Mouse (Mus musculus): ENCODE data around the gene Syngr1. TPM values are rescaled to one million over a fixed set of nuclear protein-coding genes. Genes with fewer than 3 reads are reported as not detected.
"Not testable (repeated sequence)": the region's sequence is repeated elsewhere in the genome, so short reads cannot be mapped to it uniquely, and the experiment has no call there.

Syngr1 gene
- polyA plus RNA-seq, 1 experiment from 2014 or later: 18.7 TPM

DNA sequence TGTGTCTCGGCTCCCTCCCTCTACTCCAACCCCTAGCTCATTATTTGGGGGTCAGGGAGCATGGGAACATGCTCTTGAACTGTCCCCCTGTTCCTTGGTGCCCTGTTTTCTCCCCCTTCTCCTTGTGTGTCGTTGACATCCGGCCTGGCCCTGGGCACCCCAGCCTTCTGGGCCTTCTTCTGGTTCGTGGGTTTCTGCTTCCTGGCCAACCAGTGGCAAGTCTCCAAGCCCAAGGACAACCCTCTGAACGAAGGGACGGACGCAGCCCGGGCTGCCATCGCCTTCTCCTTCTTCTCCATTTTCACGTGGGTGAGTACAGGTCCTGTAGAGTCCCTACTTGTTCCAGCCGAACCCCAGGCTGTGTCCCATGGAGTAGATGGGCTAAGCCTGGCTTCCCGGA is 20.3 kb downstream of the Syngr1 start:
- H3K4me1 ChIP-seq (replicated peaks): 0 out of 2 replicates have a peak, but pooled peaks cover 3% of the 10 kb centered on the region
- no peak overlapping the region for H3K9ac ChIP-seq
- no peak for ATAC-seq
- no peaks in the 10 kb centered on the region for H3K36me3 ChIP-seq
- no peaks in the 10 kb centered on the region for H3K9me3 ChIP-seq
- H3K4me2 ChIP-seq (replicated peaks): no peak overlapping the region
- no peaks in the 10 kb centered on the region for H3K27me3 ChIP-seq (replicated peaks)
- WGBS: 85% methylated on average over 12 of the region's 12 CpGs
- H3K4me3 ChIP-seq (replicated peaks): no peak overlapping the region
- H3K27ac ChIP-seq: no peak overlapping the region

DNA sequence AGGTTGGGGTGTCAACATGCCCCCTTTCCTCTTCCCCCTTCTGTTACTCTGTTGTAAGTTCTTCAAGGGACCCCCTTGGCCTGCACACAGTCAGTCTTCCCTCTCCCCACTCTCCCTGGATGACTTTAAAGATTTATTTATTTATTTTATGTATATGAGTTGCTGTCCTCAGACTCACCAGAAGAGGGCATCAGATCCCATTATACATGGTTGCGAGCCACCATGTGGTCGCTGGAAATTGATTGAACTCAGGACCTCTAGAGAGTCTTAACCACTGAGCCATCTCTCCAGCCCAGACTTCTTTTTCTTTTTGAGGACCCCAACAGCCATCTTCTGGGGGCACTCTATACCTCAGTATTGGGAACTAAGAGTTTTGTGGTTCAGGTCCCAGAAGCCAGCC is 21.4 kb downstream of the Syngr1 start:
- Histone ChIP-seq H3K4me3 (replicated peaks) (no peak overlapping the region), H3K9me3 (no peaks in the 10 kb centered on the region), H3K27ac (no peak overlapping the region), H3K27me3 (replicated peaks) (no peaks in the 10 kb centered on the region), H3K4me2 (replicated peaks) (no peak overlapping the region), H3K9ac (no peak overlapping the region), H3K36me3 (no peaks in the 10 kb centered on the region), H3K4me1 (replicated peaks) (0 out of 2 replicates have a peak, but pooled peaks cover 3% of the 10 kb centered on the region)
- WGBS: 52% methylated on average over 2 of the region's 2 CpGs
- ATAC-seq: no peak

GRCm38 (mm10) chr15:80114414-80114813 is 23.3 kb downstream of the Syngr1 start:
- Histone ChIP-seq H3K27ac (no peak overlapping the region), H3K4me3 (replicated peaks) (no peak overlapping the region), H3K9me3 (no peaks in the 10 kb centered on the region), H3K4me1 (replicated peaks) (0 out of 2 replicates have a peak, but pooled peaks cover 3% of the 10 kb centered on the region), H3K36me3 (no peaks in the 10 kb centered on the region), H3K27me3 (replicated peaks) (no peaks in the 10 kb centered on the region), H3K4me2 (replicated peaks) (no peak overlapping the region), H3K9ac (no peak overlapping the region)
- WGBS: 85% methylated on average over 7 of the region's 7 CpGs
- no peak for ATAC-seq

GRCm38 (mm10) chr15:80115256-80115655 is 24.1 kb downstream of the Syngr1 start:
- Histone ChIP-seq H3K27me3 (replicated peaks) (no peaks in the 10 kb centered on the region), H3K4me1 (replicated peaks) (0 out of 2 replicates have a peak, but pooled peaks cover 3% of the 10 kb centered on the region), H3K36me3 (no peaks in the 10 kb centered on the region), H3K27ac (no peak overlapping the region), H3K9ac (no peak overlapping the region), H3K9me3 (no peaks in the 10 kb centered on the region), H3K4me3 (replicated peaks) (no peak overlapping the region), H3K4me2 (replicated peaks) (0 out of 2 replicates have a peak overlapping the region, but pooled peaks have one; percentile 11)
- 58% methylated on average over 5 of the region's 5 CpGs for WGBS
- no peak for ATAC-seq

GRCm38 (mm10) chr15:80115866-80116794 is 25.0 kb downstream of the Syngr1 start:
- no peaks in the 10 kb centered on the region for H3K27me3 ChIP-seq (replicated peaks)
- H3K4me1 ChIP-seq (replicated peaks): 0 out of 2 replicates have a peak, but pooled peaks cover 3% of the 10 kb centered on the region
- 0 out of 2 replicates have a peak overlapping the region, but pooled peaks have one; percentile 11 for H3K4me2 ChIP-seq (replicated peaks)
- peak; percentile 42; the same call in 1 of the 2 replicates for ATAC-seq
- H3K9me3 ChIP-seq: no peaks in the 10 kb centered on the region
- H3K27ac ChIP-seq: no peak overlapping the region
- no peak overlapping the region for H3K9ac ChIP-seq
- WGBS: 73% methylated on average over 13 of the region's 13 CpGs
- no peaks in the 10 kb centered on the region for H3K36me3 ChIP-seq
- H3K4me3 ChIP-seq (replicated peaks): no peak overlapping the region

DNA sequence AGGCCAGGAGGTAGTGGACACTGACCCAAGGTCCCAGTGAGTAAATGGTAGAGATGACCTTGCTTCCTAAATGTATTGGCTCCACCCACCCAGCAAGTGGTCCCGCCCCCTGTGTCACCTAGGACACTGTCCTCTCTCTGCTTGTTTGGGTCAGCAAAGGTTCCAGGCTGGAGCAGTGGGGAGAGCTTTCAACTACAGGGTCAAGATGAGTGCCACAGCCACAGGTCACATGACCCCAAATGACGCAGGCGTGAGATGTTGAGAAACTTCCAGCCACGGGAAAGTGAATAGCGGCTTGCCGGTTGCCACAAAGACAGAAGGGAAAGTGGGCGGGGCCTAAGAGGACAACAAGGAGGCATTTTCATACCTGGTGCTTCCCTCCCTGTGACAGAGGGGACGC is 26.0 kb downstream of the Syngr1 start:
- Histone ChIP-seq H3K27ac (no peak overlapping the region), H3K27me3 (replicated peaks) (no peaks in the 10 kb centered on the region), H3K4me3 (replicated peaks) (no peak overlapping the region), H3K4me1 (replicated peaks) (0 out of 2 replicates have a peak, but pooled peaks cover 3% of the 10 kb centered on the region), H3K36me3 (no peaks in the 10 kb centered on the region), H3K9ac (no peak overlapping the region), H3K9me3 (no peaks in the 10 kb centered on the region), H3K4me2 (replicated peaks) (no peak overlapping the region)
- no peak for ATAC-seq
- 65% methylated on average over 8 of the region's 8 CpGs for WGBS

- H3K4me2 ChIP-seq (replicated peaks): no peak overlapping the region
- WGBS: 88% methylated on average over 6 of the region's 6 CpGs
- no peaks in the 10 kb centered on the region for H3K9me3 ChIP-seq
- no peak overlapping the region for H3K4me3 ChIP-seq (replicated peaks)
- 0 out of 2 replicates have a peak, but pooled peaks cover 3% of the 10 kb centered on the region for H3K4me1 ChIP-seq (replicated peaks)
- H3K27ac ChIP-seq: no peak overlapping the region
- H3K36me3 ChIP-seq: no peaks in the 10 kb centered on the region
- H3K9ac ChIP-seq: no peak overlapping the region
- H3K27me3 ChIP-seq (replicated peaks): no peaks in the 10 kb centered on the region
- no peak for ATAC-seq
Measured at GRCm38 (mm10) chr15:80119076-80119475, 27.9 kb downstream of the Syngr1 start.

DNA sequence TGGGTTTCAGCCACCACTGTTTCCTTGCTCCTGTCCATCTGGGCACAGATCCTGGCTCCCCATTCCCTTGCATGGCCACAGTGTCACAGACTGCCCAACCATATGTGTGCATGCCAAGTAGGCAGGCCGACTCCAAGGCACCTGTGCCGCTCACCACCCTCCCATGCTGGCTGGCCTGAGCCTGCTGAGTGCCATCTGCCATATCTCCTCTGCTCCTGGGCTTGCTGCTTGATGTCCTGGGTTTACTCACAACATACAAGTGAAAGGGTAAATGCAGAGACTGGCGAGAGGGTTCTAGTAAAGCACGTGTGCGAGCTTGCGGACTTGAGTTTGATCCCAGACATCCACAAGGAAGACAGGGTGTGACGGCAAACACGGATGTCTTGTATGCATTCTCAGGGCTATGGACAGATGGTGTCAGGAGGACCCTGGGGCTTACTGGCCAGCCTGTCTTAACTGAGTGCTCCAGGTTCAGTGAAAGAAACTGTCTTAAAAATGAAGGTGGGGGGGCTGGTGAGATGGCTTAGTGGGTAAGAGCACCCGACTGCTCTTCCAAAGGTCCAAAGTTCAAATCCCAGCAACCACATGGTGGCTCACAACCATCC is 30.7 kb downstream of the Syngr1 start:
- ATAC-seq: no peak
- no peaks in the 10 kb centered on the region for H3K36me3 ChIP-seq
- H3K4me3 ChIP-seq (replicated peaks): no peak overlapping the region
- no peak overlapping the region for H3K4me2 ChIP-seq (replicated peaks)
- no peaks in the 10 kb centered on the region for H3K9me3 ChIP-seq
- no peaks in the 10 kb centered on the region for H3K27me3 ChIP-seq (replicated peaks)
- H3K4me1 ChIP-seq (replicated peaks): no peaks in the 10 kb centered on the region
- no peak overlapping the region for H3K9ac ChIP-seq
- WGBS: 87% methylated on average over 9 of the region's 9 CpGs
- H3K27ac ChIP-seq: no peak overlapping the region

DNA sequence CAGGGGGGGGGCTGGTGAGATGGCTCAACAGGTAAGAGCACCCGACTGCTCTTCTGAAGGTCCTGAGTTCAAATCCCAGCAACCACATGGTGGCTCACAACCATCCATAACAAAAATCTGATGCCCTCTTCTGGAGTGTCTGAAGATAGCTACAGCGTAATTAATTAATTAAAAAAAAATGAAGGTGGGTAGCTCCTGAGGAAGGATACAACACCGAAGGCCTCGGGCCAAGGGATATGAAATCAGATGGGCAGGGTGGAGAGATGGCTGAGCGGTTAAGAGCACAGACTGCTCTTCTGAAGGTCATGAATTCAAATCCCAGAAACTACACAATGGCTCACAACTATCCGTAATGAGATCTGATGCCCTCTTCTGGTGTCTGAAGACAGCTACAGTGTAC is 31.3 kb downstream of the Syngr1 start:
- H3K9me3 ChIP-seq; ATAC-seq; H3K4me2 ChIP-seq (replicated peaks); H3K27ac ChIP-seq; H3K36me3 ChIP-seq; H3K9ac ChIP-seq; H3K4me3 ChIP-seq (replicated peaks); H3K27me3 ChIP-seq (replicated peaks); H3K4me1 ChIP-seq (replicated peaks): not testable (repeated sequence)
- WGBS: 92% methylated on average over 6 of the region's 6 CpGs

GRCm38 (mm10) chr15:80124651-80125050 is 33.5 kb downstream of the Syngr1 start:
- H3K9ac ChIP-seq: no peak overlapping the region
- no peak overlapping the region for H3K4me2 ChIP-seq (replicated peaks)
- no peak overlapping the region for H3K4me3 ChIP-seq (replicated peaks)
- 77% methylated on average over 4 of the region's 4 CpGs for WGBS
- ATAC-seq: no peak
- H3K27ac ChIP-seq: no peak overlapping the region
- no peaks in the 10 kb centered on the region for H3K36me3 ChIP-seq
- H3K9me3 ChIP-seq: no peaks in the 10 kb centered on the region
- H3K4me1 ChIP-seq (replicated peaks): no peaks in the 10 kb centered on the region
- H3K27me3 ChIP-seq (replicated peaks): no peaks in the 10 kb centered on the region

DNA sequence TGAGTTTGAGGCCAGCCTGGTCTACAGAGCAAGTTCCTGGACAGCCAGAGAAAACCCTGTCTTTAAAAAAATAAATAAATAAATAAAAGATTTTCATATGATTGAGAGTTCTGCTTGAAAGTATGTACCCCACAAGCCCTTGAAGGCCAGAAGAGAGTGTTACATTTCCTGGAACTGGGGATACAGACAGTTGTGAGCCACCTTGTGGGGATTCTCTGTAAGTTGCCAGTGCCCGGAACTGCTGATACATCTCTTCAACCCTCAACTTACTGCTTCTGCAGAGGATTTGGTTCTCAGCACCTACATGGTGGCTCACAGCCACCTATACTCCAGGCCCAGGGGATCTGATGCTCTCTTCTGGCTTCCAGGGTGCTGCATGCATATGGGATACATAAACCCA is 36.1 kb downstream of the Syngr1 start:
- ATAC-seq: no peak
- Histone ChIP-seq H3K4me2 (replicated peaks) (no peak overlapping the region), H3K27me3 (replicated peaks) (no peaks in the 10 kb centered on the region), H3K9me3 (no peaks in the 10 kb centered on the region), H3K36me3 (no peaks in the 10 kb centered on the region), H3K4me3 (replicated peaks) (no peak overlapping the region), H3K9ac (no peak overlapping the region), H3K4me1 (replicated peaks) (no peaks in the 10 kb centered on the region), H3K27ac (no peak overlapping the region)
- 52% methylated on average over 1 of the region's 1 CpGs for WGBS

DNA sequence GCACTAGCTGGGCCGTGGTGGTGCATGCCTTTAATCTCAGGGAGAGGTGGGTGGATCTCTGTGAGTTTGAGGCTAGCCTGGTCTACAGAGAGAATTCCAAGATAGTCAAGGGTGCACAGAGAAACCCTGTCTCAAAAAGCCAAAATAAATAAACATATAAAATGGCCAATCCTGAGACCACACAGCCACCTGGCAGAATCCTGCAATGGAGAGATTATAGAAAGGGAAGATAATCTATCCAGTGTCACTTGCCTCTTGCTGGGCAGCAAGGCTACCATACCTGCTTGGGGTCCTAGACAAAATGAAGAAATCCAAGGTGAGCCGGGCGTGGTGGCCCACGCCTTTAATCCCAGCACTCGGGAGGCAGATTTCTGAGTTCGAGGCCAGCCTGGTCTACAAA is 38.8 kb downstream of the Syngr1 start:
- Histone ChIP-seq H3K36me3 (no peaks in the 10 kb centered on the region), H3K4me1 (replicated peaks) (peaks cover 12% of the 10 kb centered on the region), H3K4me3 (replicated peaks) (no peak overlapping the region), H3K9me3 (no peaks in the 10 kb centered on the region), H3K9ac (no peak overlapping the region), H3K27me3 (replicated peaks) (no peaks in the 10 kb centered on the region), H3K27ac (no peak overlapping the region), H3K4me2 (replicated peaks) (no peak overlapping the region)
- WGBS: 85% methylated on average over 6 of the region's 6 CpGs
- ATAC-seq: no peak
